9 mouse cellular contexts compared by ENCODE assay signal in the genomic region with DNA sequence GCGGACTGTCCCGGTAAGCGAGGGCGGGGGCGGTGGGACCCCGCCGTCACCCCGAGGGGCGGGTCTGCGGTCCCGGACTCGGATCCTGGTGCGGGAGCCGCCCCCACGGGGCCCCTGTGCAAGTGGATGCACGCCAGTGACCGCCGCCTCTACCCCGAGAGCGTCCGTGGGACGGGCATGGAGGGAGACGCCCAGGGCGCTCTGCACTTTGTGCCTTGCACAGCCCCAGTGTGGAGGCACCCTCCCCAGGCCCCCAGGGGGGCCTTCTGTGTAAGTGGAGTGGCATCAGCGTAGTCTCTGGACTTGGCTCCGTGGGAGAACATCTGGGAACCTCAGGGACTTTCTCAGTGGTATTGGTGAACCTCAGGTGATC. TPM values are rescaled to one million over a fixed set of nuclear protein-coding genes. Genes with fewer than 3 reads are reported as not detected.
DNase-seq lines count a peak whose midpoint lies in the region; ATAC-seq and TF ChIP-seq lines count a peak whose summit lies in the region.
"Had no signal": no experiment of that assay in that cellular context is flagged by ENCODE, and none has a peak within 500 bp of the region (broad histone marks: within the 10 kb centered on the region; RNA-seq: fewer than 3 reads in every experiment).

No protein-coding gene starts in this region.

- H3K36me3 ChIP-seq in embryonic facial prominence, embryonic 10.5 days (replicated peaks) = no peaks in the 10 kb centered on the region
- H3K36me3 ChIP-seq in heart, embryonic 16.5 days (ENCODE audit: control insufficient read depth, insufficient read depth) = no peaks in the 10 kb centered on the region
- no peaks in the 10 kb centered on the region for H3K36me3 ChIP-seq in liver, embryonic 16.5 days (ENCODE audit: control insufficient read depth, insufficient read depth)

- H3K9me3 ChIP-seq in embryonic facial prominence, embryonic 10.5 days = no peaks in the 10 kb centered on the region
- H3K9me3 ChIP-seq in heart, embryonic 16.5 days (replicated peaks; ENCODE audit: control insufficient read depth, low read length) = no peaks in the 10 kb centered on the region
- H3K9me3 ChIP-seq in liver, embryonic 16.5 days (replicated peaks; ENCODE audit: control insufficient read depth, low read length) = no peaks in the 10 kb centered on the region

- peak overlapping the region; percentile 98 for H3K27ac ChIP-seq in left cerebral cortex, adult 2 months
- H3K27ac ChIP-seq in embryonic facial prominence, embryonic 10.5 days (replicated peaks) = peak overlapping the region; percentile 76
- H3K27ac ChIP-seq in heart, embryonic 16.5 days (ENCODE audit: low read length) = no peak overlapping the region
- no peak overlapping the region for H3K27ac ChIP-seq in liver, embryonic 16.5 days (ENCODE audit: low read length)

- H3K4me1 ChIP-seq in embryonic facial prominence, embryonic 10.5 days = peaks cover 9% of the 10 kb centered on the region; the same call in 1 of the 2 replicates
- H3K4me1 ChIP-seq in heart, embryonic 16.5 days (ENCODE audit: control insufficient read depth, insufficient read depth, low read length) = no peaks in the 10 kb centered on the region
- H3K4me1 ChIP-seq in liver, embryonic 16.5 days (ENCODE audit: control insufficient read depth, low read depth, low read length) = no peaks in the 10 kb centered on the region

- TF ChIP-seq CTCF in left cerebral cortex, adult 2 months (IDR thresholded peaks at IDR 0.05) = no peak

- peak in 1 of 2 experiments; percentile 44 for DNase-seq in left cerebral cortex, adult 2 months (ENCODE audit: extremely low spot score in 1 of 2, low spot score in 2 of 2)
- no peak for DNase-seq in left cerebral cortex, adult 18-20 months (ENCODE audit: low spot score in 2 of 2)
- DNase-seq in embryonic facial prominence, embryonic 10.5 days (ENCODE audit: low spot score) = no peak
- no peak for DNase-seq in urinary bladder, postnatal 25 days (ENCODE audit: low spot score)
- DNase-seq in layer of hippocampus, adult 8-10 months (ENCODE audit: low spot score in 2 of 2) = no peak
- DNase-seq in urinary bladder, postnatal 4 days (ENCODE audit: low spot score in 2 of 2) = no peak

- 0 out of 2 replicates have a peak, but pooled peaks have one; percentile 14 for ATAC-seq in heart, embryonic 16.5 days (replicated peaks; ENCODE audit: extremely low read depth, insufficient read depth, low FRiP score)
- no peak for ATAC-seq in liver, embryonic 16.5 days (ENCODE audit: low read depth)

- intact Hi-C loops in left cerebral cortex, adult 2 months (cut with DNase I) = loop anchor here (1.0 to 2.0 kb wide), 2 partner anchors 31 to 33 kb away; no protein-coding TSS in a partner anchor

- 4% methylated on average over 26 of the region's 26 CpGs for WGBS in embryonic facial prominence, embryonic 10.5 days
- WGBS in heart, embryonic 16.5 days = 5% methylated on average over 25 of the region's 26 CpGs
- WGBS in liver, embryonic 16.5 days (ENCODE audit: insufficient replicate concordance) = 2% methylated on average over 25 of the region's 26 CpGs

- H3K4me3 ChIP-seq in left cerebral cortex, adult 2 months = peak overlapping the region; percentile 81
- H3K4me3 ChIP-seq in embryonic facial prominence, embryonic 10.5 days = peak overlapping the region; percentile 71
- H3K4me3 ChIP-seq in heart, embryonic 16.5 days (ENCODE audit: low read length) = peak overlapping the region; percentile 77
- peak overlapping the region; percentile 56 for H3K4me3 ChIP-seq in liver, embryonic 16.5 days (ENCODE audit: low read depth, low read length)

- H3K4me2 ChIP-seq in heart, embryonic 16.5 days (ENCODE audit: low read depth, low read length) = peak overlapping the region; percentile 95
- H3K4me2 ChIP-seq in liver, embryonic 16.5 days (ENCODE audit: low read depth, low read length) = peak overlapping the region; percentile 61

- peak overlapping the region; percentile 85 for H3K9ac ChIP-seq in heart, embryonic 16.5 days (ENCODE audit: low read length)
- peak overlapping the region; percentile 38; the same call in 1 of the 2 replicates for H3K9ac ChIP-seq in liver, embryonic 16.5 days (ENCODE audit: low read depth, low read length)

- peaks cover 76% of the 10 kb centered on the region for H3K27me3 ChIP-seq in embryonic facial prominence, embryonic 10.5 days (replicated peaks; ENCODE audit: low read depth, poor library complexity, severe bottlenecking)
- peaks cover 29% of the 10 kb centered on the region for H3K27me3 ChIP-seq in heart, embryonic 16.5 days (ENCODE audit: control insufficient read depth, insufficient read depth, low read length)
- peaks cover 58% of the 10 kb centered on the region for H3K27me3 ChIP-seq in liver, embryonic 16.5 days (ENCODE audit: control insufficient read depth, insufficient read depth, low read depth, low read length)

RNA-seq across cellular contexts. Expression of gene Phf24, which starts 0.9 kb away (rescaled TPM):
- 100 to 1,000 TPM; 359 to 380 TPM for total RNA-seq in left cerebral cortex, adult 2 months (2021)
- 100 to 1,000 TPM; 366 to 369 TPM for total RNA-seq in left cerebral cortex, adult 18-20 months (2021)
- 0.44 and 1.2 TPM in 2 replicates for polyA plus RNA-seq in embryonic facial prominence, embryonic 10.5 days (2016; fragmentation: Nextera tagmentation; extraction: Ambion mirVana)
- 4.8 and 5.8 TPM in 2 replicates for polyA plus RNA-seq in heart, embryonic 16.5 days (2015; fragmentation: Nextera tagmentation; extraction: Ambion mirVana)
- 0.05 and 0.06 TPM in 2 replicates for polyA plus RNA-seq in liver, embryonic 16.5 days (2015; fragmentation: Nextera tagmentation; extraction: Ambion mirVana)
- total RNA-seq in layer of hippocampus, adult 8-10 months (2022) = 100 to 1,000 TPM; 148 to 179 (median 158) TPM

RNA-seq across cellular contexts. Expression of gene Dnajb5, which starts 32.2 kb away (rescaled TPM):
- 100 to 1,000 TPM; 216 to 338 TPM for total RNA-seq in left cerebral cortex, adult 2 months (2021)
- total RNA-seq in left cerebral cortex, adult 18-20 months (2021) = 100 to 1,000 TPM; 262 to 268 TPM
- 10.3 and 10.9 TPM in 2 replicates for polyA plus RNA-seq in embryonic facial prominence, embryonic 10.5 days (2016; fragmentation: Nextera tagmentation; extraction: Ambion mirVana)
- polyA plus RNA-seq in heart, embryonic 16.5 days (2015; fragmentation: Nextera tagmentation; extraction: Ambion mirVana) = 16.9 and 17.2 TPM in 2 replicates
- 1.0 and 1.5 TPM in 2 replicates for polyA plus RNA-seq in liver, embryonic 16.5 days (2015; fragmentation: Nextera tagmentation; extraction: Ambion mirVana)
- 100 to 1,000 TPM; 162 to 202 (median 187) TPM for total RNA-seq in layer of hippocampus, adult 8-10 months (2022)

RNA-seq across cellular contexts. Expression of gene Fam205c, which starts 43.4 kb away (rescaled TPM):
- 1 to 10 TPM; 1.0 to 1.8 TPM for total RNA-seq in left cerebral cortex, adult 2 months (2021)
- 1 to 10 TPM in 1 of 2 experiments, under 1 TPM in 1; 0.44 to 1.4 TPM for total RNA-seq in left cerebral cortex, adult 18-20 months (2021)
- polyA plus RNA-seq in embryonic facial prominence, embryonic 10.5 days (2016; fragmentation: Nextera tagmentation; extraction: Ambion mirVana) = 0.15 and 0.25 TPM in 2 replicates
- 0.13 and 0.34 TPM in 2 replicates for polyA plus RNA-seq in heart, embryonic 16.5 days (2015; fragmentation: Nextera tagmentation; extraction: Ambion mirVana)
- polyA plus RNA-seq in liver, embryonic 16.5 days (2015; fragmentation: Nextera tagmentation; extraction: Ambion mirVana) = 0.27 and 0.32 TPM in 2 replicates
- under 1 TPM in 2 of 4 experiments, not detected in 2; 0.50 to 0.52 TPM for total RNA-seq in layer of hippocampus, adult 8-10 months (2022)

RNA-seq across cellular contexts. Expression of gene 1700022I11Rik, which starts 52.0 kb away (rescaled TPM):
- total RNA-seq in left cerebral cortex, adult 2 months (2021) = not detected
- not detected for total RNA-seq in left cerebral cortex, adult 18-20 months (2021)
- polyA plus RNA-seq in embryonic facial prominence, embryonic 10.5 days (2016; fragmentation: Nextera tagmentation; extraction: Ambion mirVana) = 0.54 and 0.76 TPM in 2 replicates
- 0.47 and 1.4 TPM in 2 replicates for polyA plus RNA-seq in heart, embryonic 16.5 days (2015; fragmentation: Nextera tagmentation; extraction: Ambion mirVana)
- 0.17 TPM in 1 of 2 replicates, not detected in the other for polyA plus RNA-seq in liver, embryonic 16.5 days (2015; fragmentation: Nextera tagmentation; extraction: Ambion mirVana)
- total RNA-seq in layer of hippocampus, adult 8-10 months (2022) = not detected
- total RNA-seq: left cerebral cortex, postnatal 14 days had no signal

Comparison
In these comparisons a context has a peak if more than half of its experiments do, and no peak if none do; other contexts are left out.
1. H3K27ac ChIP-seq: peak in left cerebral cortex, adult 2 months (single experiment) and embryonic facial prominence, embryonic 10.5 days (single experiment); none in heart, embryonic 16.5 days (single experiment) and liver, embryonic 16.5 days (single experiment).
2. Peak in every context shown above with its lines, with median percentiles within 50 percentile points of each other: H3K4me3 ChIP-seq.